Mouse (Mus musculus) forebrain, embryonic 14.5 days (tissue): ENCODE results near the gene Ptprd. TPM values are rescaled to one million over a fixed set of nuclear protein-coding genes. Genes with fewer than 3 reads are reported as not detected.

Experiments used
- ATAC-seq: fragments of 200-750 bp; cut with Nextera tagmentation; 2 replicates; pipeline ENCODE4 v1.8.0; 2017; ENCODE audit warnings: mild to moderate bottlenecking, moderate library complexity
- DNase-seq: peaks from one replicate; pipeline ENCODE4 v3.0.0-alpha.2; 2015; ENCODE audit warnings: low spot score
- H3K27ac ChIP-seq: fragments of 300-500 bp; sonication (generic); 2 replicates; pipeline ENCODE4 v1.5.1; 2014; ENCODE audit warnings: low read depth, mild to moderate bottlenecking, control low read depth, low read length, moderate library complexity
- H3K27me3 ChIP-seq: fragments of 300-500 bp; sonication (generic); replicated peaks from 2 replicates; pipeline ENCODE4 v1.6.1; 2014; ENCODE audit warnings: low read length, control low read depth, mixed read lengths; ENCODE audit not compliant: control insufficient read depth, insufficient read depth
- H3K36me3 ChIP-seq: fragments of 300-500 bp; sonication (generic); 2 replicates; pipeline ENCODE4 v1.6.1; 2014; ENCODE audit warnings: low read length, control low read depth; ENCODE audit not compliant: control insufficient read depth, insufficient read depth
- H3K4me1 ChIP-seq: fragments of 300-500 bp; sonication (generic); 2 replicates; pipeline ENCODE4 v1.6.1; 2014; ENCODE audit warnings: antibody characterized with exemption, low read length, control low read depth; ENCODE audit not compliant: control insufficient read depth, insufficient read depth
- H3K4me2 ChIP-seq: fragments of 300-500 bp; sonication (generic); 2 replicates; pipeline ENCODE4 v1.6.1; 2014; ENCODE audit warnings: mild to moderate bottlenecking, control low read depth, low read length
- H3K4me3 ChIP-seq: fragments of 300-500 bp; sonication (generic); 2 replicates; pipeline ENCODE4 v1.5.1; 2014; ENCODE audit warnings: low read depth, low read length, control low read depth
- H3K9ac ChIP-seq: fragments of 300-500 bp; sonication (generic); 2 replicates; pipeline ENCODE4 v1.6.1; 2014; ENCODE audit warnings: mild to moderate bottlenecking, low read length, control low read depth, moderate library complexity
- H3K9me3 ChIP-seq: fragments of 300-500 bp; sonication (generic); replicated peaks from 2 replicates; pipeline ENCODE4 v1.6.1; 2016; ENCODE audit warnings: low read length, control low read depth, mixed read lengths; ENCODE audit not compliant: control insufficient read depth
- WGBS: fragments of 180-500 bp; shearing (Covaris S2); extraction: QIAGEN DNeasy Blood & Tissue Kit; methylation state at CpG from one replicate; pipeline ENCODE4 v1.1.7; 2014; 5-methylcytosine and 5-hydroxymethylcytosine counted together
- polyA plus RNA-seq: library from polyadenylated mRNA; unstranded; fragments of >200 nt; fragmentation: Nextera tagmentation; extraction: Ambion mirVana; gene quantifications from 2 replicates; pipeline ENCODE4 v1.2.1, GENCODE M21; 2014

The Ptprd gene
- polyA plus RNA-seq, 1 experiment from 2014 or later = 43.3 TPM

GRCm38 (mm10) chr4:78168447-78168846 lies 43.3 kb downstream of the Ptprd start:
- 24% methylated on average over 1 of the region's 1 CpGs for WGBS
- no peak overlapping the region for H3K27ac ChIP-seq
- no peaks in the 10 kb centered on the region for H3K27me3 ChIP-seq
- ATAC-seq (peak; percentile 91), DNase-seq (peak; percentile 86)
- H3K4me1 ChIP-seq = no peaks in the 10 kb centered on the region
- H3K36me3 ChIP-seq = no peaks in the 10 kb centered on the region
- H3K4me2 ChIP-seq = no peak overlapping the region
- no peaks in the 10 kb centered on the region for H3K9me3 ChIP-seq
- H3K9ac ChIP-seq = no peak overlapping the region
- no peak overlapping the region for H3K4me3 ChIP-seq

GRCm38 (mm10) chr4:78160451-78160850 lies 51.3 kb downstream of the Ptprd start:
- Histone ChIP-seq H3K4me2 (no peak overlapping the region), H3K27ac (no peak overlapping the region), H3K9ac (no peak overlapping the region), H3K36me3 (no peaks in the 10 kb centered on the region), H3K9me3 (no peaks in the 10 kb centered on the region), H3K4me1 (no peaks in the 10 kb centered on the region), H3K27me3 (no peaks in the 10 kb centered on the region), H3K4me3 (no peak overlapping the region)
- 78% methylated on average over 3 of the region's 3 CpGs for WGBS
- DNase-seq (no peak), ATAC-seq (no peak)

- no peak overlapping the region for H3K4me2 ChIP-seq
- DNase-seq (peak; percentile 81), ATAC-seq (0 out of 2 replicates have a peak, but pooled peaks have one; percentile 29)
- H3K9me3 ChIP-seq = no peaks in the 10 kb centered on the region
- H3K9ac ChIP-seq = no peak overlapping the region
- WGBS = 14% methylated on average over 1 of the region's 1 CpGs
- H3K36me3 ChIP-seq = no peaks in the 10 kb centered on the region
- H3K4me1 ChIP-seq = no peaks in the 10 kb centered on the region
- no peaks in the 10 kb centered on the region for H3K27me3 ChIP-seq
- no peak overlapping the region for H3K27ac ChIP-seq
- H3K4me3 ChIP-seq = no peak overlapping the region
Measured at GRCm38 (mm10) chr4:78150561-78150960, 61.2 kb downstream of the Ptprd start.

GRCm38 (mm10) chr4:78142767-78143148 lies 69.0 kb downstream of the Ptprd start:
- Histone ChIP-seq H3K27me3 (no peaks in the 10 kb centered on the region), H3K4me1 (no peaks in the 10 kb centered on the region; the same call in 1 of the 2 replicates), H3K36me3 (no peaks in the 10 kb centered on the region), H3K9me3 (no peaks in the 10 kb centered on the region), H3K9ac (no peak overlapping the region), H3K27ac (no peak overlapping the region), H3K4me2 (no peak overlapping the region), H3K4me3 (no peak overlapping the region)
- ATAC-seq (no peak), DNase-seq (no peak)
- 72% methylated on average over 1 of the region's 1 CpGs for WGBS

GRCm38 (mm10) chr4:78142088-78142766 lies 69.5 kb downstream of the Ptprd start:
- ATAC-seq = peak; percentile 54; the same call in 1 of the 2 replicates
- Histone ChIP-seq H3K9me3 (no peaks in the 10 kb centered on the region), H3K36me3 (no peaks in the 10 kb centered on the region), H3K27ac (no peak overlapping the region), H3K4me3 (no peak overlapping the region), H3K27me3 (no peaks in the 10 kb centered on the region), H3K4me1 (no peaks in the 10 kb centered on the region; the same call in 1 of the 2 replicates), H3K9ac (no peak overlapping the region), H3K4me2 (no peak overlapping the region)
- peak; percentile 40 for DNase-seq
- WGBS = 27% methylated on average over 3 of the region's 3 CpGs

- Histone ChIP-seq H3K27ac (no peak overlapping the region), H3K4me1 (no peaks in the 10 kb centered on the region), H3K4me2 (no peak overlapping the region), H3K27me3 (no peaks in the 10 kb centered on the region), H3K36me3 (no peaks in the 10 kb centered on the region), H3K4me3 (no peak overlapping the region), H3K9me3 (no peaks in the 10 kb centered on the region), H3K9ac (no peak overlapping the region)
- WGBS = 59% methylated on average over 3 of the region's 3 CpGs
- no peak for ATAC-seq
- no peak for DNase-seq
Measured at GRCm38 (mm10) chr4:78110898-78111297, 100.9 kb downstream of the Ptprd start.

- ATAC-seq = no peak
- Histone ChIP-seq H3K4me3 (no peak overlapping the region), H3K4me1 (no peaks in the 10 kb centered on the region), H3K4me2 (no peak overlapping the region), H3K27ac (no peak overlapping the region), H3K27me3 (no peaks in the 10 kb centered on the region), H3K36me3 (no peaks in the 10 kb centered on the region), H3K9me3 (no peaks in the 10 kb centered on the region), H3K9ac (no peak overlapping the region)
- no peak for DNase-seq
Measured at GRCm38 (mm10) chr4:78097526-78097925, 114.2 kb downstream of the Ptprd start.

GRCm38 (mm10) chr4:78082744-78083143 lies 129.0 kb downstream of the Ptprd start:
- no peaks in the 10 kb centered on the region for H3K4me1 ChIP-seq
- DNase-seq (peak; percentile 71), ATAC-seq (peak; percentile 49)

GRCm38 (mm10) chr4:78077499-78077898 lies 134.3 kb downstream of the Ptprd start:
- Histone ChIP-seq H3K4me1 (no peaks in the 10 kb centered on the region), H3K9ac (no peak overlapping the region), H3K36me3 (no peaks in the 10 kb centered on the region), H3K9me3 (no peaks in the 10 kb centered on the region), H3K27ac (no peak overlapping the region), H3K4me2 (no peak overlapping the region), H3K27me3 (no peaks in the 10 kb centered on the region), H3K4me3 (no peak overlapping the region)
- DNase-seq (peak; percentile 87), ATAC-seq (peak; percentile 83)

More at GRCm38 (mm10) chr4:78082744-78083143, 129.0 kb downstream of the Ptprd start:
- Histone ChIP-seq H3K4me2 (no peak overlapping the region), H3K27ac (no peak overlapping the region), H3K36me3 (no peaks in the 10 kb centered on the region), H3K9me3 (no peaks in the 10 kb centered on the region), H3K4me3 (no peak overlapping the region), H3K27me3 (no peaks in the 10 kb centered on the region), H3K9ac (no peak overlapping the region)
